Mouse (Mus musculus): Measurements from ENCODE around the gene Eif2ak4.

DNA sequence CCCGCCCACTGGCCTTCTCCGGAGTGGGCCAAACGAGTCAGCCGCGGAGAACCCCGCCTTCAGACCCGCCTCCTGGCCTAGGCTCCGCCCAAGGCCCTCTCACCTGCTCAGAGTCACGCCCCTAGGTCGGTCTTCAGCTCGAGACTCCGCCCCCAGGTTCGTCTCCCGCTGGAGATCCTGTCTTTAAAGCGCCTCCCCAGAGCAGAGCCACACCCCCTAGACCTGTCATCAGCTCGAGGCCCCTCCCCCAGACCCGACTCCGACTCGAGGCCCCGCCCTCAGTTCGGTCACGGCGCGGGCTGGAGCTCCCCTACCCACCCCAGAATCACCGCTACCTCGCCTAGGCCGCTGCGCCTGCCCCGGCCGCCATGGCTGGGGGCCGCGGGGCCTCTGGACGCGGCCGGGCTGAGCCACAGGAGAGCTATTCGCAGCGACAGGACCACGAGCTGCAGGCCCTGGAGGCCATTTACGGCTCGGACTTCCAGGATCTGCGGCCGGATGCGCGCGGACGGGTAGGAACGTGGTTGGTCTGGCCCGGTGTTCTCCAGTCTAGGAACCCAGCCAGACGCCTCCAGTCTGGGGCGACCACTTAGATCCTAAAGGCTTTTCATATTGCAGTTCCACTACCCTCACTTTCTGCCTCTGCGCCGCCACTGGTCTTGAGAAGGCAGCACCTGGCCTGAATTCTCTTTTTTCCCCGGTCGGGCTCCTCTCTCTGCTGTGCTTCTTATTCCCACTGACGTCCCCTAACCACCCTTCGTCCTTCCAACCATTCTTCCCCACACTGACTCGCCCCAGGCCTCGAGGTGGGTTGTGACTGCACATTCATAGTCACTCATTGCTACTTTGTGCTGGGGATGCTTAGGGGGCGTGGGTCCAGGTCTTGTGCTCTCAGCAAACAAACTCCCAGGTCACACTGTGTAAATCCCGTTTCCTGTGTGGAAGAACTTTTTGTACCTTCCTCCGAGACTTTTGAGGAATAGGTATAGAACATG, at the start of gene Eif2ak4:
- no peak for TF ChIP-seq CTCF (conservative IDR thresholded peaks at IDR 0.05; ENCODE audit: low read length)
- no peak for TF ChIP-seq NANOG (IDR thresholded peaks at IDR 0.05; ENCODE audit: borderline replicate concordance, low read length)
